Mouse (Mus musculus): ENCODE measurements around the gene Lmbrd1. TPM values are rescaled to one million over a fixed set of nuclear protein-coding genes. Genes with fewer than 3 reads are reported as not detected.

Gene Lmbrd1
- polyA plus RNA-seq (2015; fragmentation: Nextera tagmentation; extraction: Ambion mirVana) = 38.9 and 39.3 TPM in 2 replicates

DNA sequence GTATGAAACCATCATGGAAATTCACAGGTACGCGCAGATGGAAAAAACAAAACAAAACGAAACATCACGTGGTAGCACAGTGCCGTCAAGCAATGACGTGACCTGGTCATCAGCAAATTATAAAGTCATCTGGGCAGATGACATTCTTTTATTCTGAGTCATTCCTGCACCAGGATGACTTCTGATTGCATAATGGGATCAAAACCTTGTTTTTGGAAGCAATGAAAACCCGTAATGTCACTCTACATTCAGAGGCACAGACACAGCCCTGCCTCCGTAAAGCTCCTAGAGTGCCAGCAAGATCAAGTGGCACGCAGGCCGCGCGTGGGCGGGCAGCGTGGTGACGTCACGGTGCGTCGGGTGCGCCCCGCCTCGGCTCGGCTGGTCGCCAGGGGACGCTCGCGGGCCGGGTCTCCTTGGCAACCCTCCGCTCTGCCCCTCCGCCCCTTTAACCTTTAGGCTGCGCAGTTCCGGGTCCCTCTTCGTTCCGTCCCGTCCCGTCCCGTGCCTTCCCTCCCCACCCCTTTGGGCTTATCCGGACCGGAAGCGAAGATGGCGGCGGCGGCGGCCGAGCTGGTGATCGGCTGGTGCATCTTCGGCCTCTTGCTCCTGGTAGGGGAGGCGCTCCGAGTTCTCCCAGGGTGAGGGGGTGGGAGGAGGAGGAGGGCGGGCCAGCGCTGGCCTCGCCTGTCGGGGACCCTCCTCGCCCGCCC is at the start of gene Lmbrd1:
Lmbrd1 (plus strand) TSS at position 426 of the 713 bp plus-strand sequence.

Other genes with a start within 250 kb of the Lmbrd1 start
- gene Col19a1, start 91.2 kb upstream of the Lmbrd1 start, polyA plus RNA-seq (2015; fragmentation: Nextera tagmentation; extraction: Ambion mirVana) = 7.0 and 12.2 TPM in 2 replicates